Mouse (Mus musculus): ENCODE measurements around the gene Clip3. TPM values are rescaled to one million over a fixed set of nuclear protein-coding genes. Genes with fewer than 3 reads are reported as not detected.

Gene Clip3
- polyA plus RNA-seq, 1 experiment from 2014 or later = 41.4 TPM

DNA sequence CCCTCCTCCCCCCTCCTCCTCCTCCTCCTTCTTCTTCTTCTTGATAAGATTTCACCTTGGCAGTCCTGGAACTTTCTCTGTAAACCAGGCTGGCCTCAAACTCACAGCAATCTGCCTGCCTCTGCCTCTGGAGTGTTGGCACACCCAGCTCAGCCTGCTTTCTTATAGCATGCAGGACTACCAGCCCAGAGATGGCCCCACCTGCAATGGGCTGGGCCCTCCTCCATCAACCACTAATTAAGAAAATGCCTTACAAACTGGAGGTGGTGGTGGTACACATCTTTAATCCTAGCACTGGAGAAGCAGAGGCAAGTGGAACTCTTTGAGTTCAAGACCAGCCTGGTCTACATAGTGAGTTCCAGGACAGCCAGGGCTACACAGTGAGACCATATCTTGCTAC, 34.9 kb downstream of the Clip3 start:
- DNase-seq (ENCODE audit: low spot score) (no peak), ATAC-seq (replicated peaks; ENCODE audit: low FRiP score, low TSS enrichment, low read depth) (no peak)
- Histone ChIP-seq H3K4me3 (ENCODE audit: low read depth, low read length) (no peak overlapping the region), H3K4me2 (ENCODE audit: low read length) (no peak overlapping the region), H3K9me3 (ENCODE audit: control insufficient read depth, low read length) (no peaks in the 10 kb centered on the region), H3K27ac (ENCODE audit: low read depth) (no peak overlapping the region), H3K9ac (ENCODE audit: low read length) (no peak overlapping the region), H3K27me3 (replicated peaks; ENCODE audit: control insufficient read depth, insufficient read depth, low read length) (no peaks in the 10 kb centered on the region), H3K36me3 (ENCODE audit: control insufficient read depth, insufficient read depth, low read length) (no peaks in the 10 kb centered on the region), H3K4me1 (replicated peaks; ENCODE audit: control insufficient read depth, insufficient read depth, low read length) (peaks cover 6% of the 10 kb centered on the region; the same call in 1 of the 2 replicates)

DNA sequence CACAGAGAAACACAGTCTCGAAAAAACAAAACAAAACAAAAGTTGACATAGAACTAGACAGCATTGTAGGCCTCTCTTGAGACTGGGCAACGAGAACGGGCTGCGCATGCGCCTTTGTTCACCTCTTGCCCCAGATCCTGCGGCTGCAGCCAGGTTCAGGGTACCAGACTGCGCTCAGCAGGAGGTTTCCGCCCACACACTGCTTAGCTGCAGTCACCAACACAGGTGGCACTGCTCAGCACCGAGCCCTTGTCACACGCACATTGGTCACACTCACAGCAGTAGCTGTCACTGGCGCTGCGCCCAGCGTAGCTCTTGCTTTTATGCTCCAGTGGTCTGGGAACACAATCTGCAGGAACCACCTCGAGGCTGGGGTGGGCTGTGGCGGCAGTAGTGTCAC, 35.6 kb downstream of the Clip3 start:
- Histone ChIP-seq H3K9ac (ENCODE audit: low read length) (no peak overlapping the region), H3K36me3 (ENCODE audit: control insufficient read depth, insufficient read depth, low read length) (no peaks in the 10 kb centered on the region), H3K9me3 (ENCODE audit: control insufficient read depth, low read length) (no peaks in the 10 kb centered on the region), H3K4me1 (replicated peaks; ENCODE audit: control insufficient read depth, insufficient read depth, low read length) (peaks cover 6% of the 10 kb centered on the region; the same call in 1 of the 2 replicates), H3K4me3 (ENCODE audit: low read depth, low read length) (no peak overlapping the region), H3K27me3 (replicated peaks; ENCODE audit: control insufficient read depth, insufficient read depth, low read length) (0 out of 2 replicates have a peak, but pooled peaks cover 1% of the 10 kb centered on the region), H3K4me2 (ENCODE audit: low read length) (no peak overlapping the region), H3K27ac (ENCODE audit: low read depth) (no peak overlapping the region)
- ATAC-seq (replicated peaks; ENCODE audit: low FRiP score, low TSS enrichment, low read depth) = no peak
- no peak for DNase-seq (ENCODE audit: low spot score)
- 66% methylated on average over 15 of the region's 15 CpGs for WGBS

DNA sequence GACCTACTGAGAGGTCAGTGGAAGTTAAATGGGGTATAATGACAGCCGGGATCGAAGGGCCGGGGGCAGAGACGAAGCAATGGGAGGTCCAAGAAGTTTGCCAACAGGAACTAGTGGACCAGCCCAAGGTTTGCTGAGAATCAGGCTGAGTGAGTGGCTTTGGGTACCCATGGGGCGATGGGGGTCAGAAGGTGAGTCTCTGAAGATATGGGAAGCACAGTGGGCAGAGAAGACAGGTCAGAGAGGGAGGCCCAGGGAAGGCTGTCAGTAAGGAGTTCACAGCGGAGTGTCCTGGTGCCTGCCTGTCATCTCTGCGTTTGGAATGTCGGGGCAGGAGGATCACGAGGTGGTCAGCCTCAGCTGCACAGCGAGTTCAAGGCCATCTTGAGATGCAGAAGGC, 36.9 kb downstream of the Clip3 start:
- Histone ChIP-seq H3K27me3 (replicated peaks; ENCODE audit: control insufficient read depth, insufficient read depth, low read length) (0 out of 2 replicates have a peak, but pooled peaks cover 4% of the 10 kb centered on the region), H3K4me3 (ENCODE audit: low read depth, low read length) (no peak overlapping the region), H3K9me3 (ENCODE audit: control insufficient read depth, low read length) (no peaks in the 10 kb centered on the region), H3K9ac (ENCODE audit: low read length) (no peak overlapping the region), H3K4me2 (ENCODE audit: low read length) (no peak overlapping the region), H3K27ac (ENCODE audit: low read depth) (no peak overlapping the region), H3K4me1 (replicated peaks; ENCODE audit: control insufficient read depth, insufficient read depth, low read length) (peaks cover 1% of the 10 kb centered on the region), H3K36me3 (ENCODE audit: control insufficient read depth, insufficient read depth, low read length) (no peaks in the 10 kb centered on the region)
- 46% methylated on average over 10 of the region's 10 CpGs for WGBS
- ATAC-seq (replicated peaks; ENCODE audit: low FRiP score, low TSS enrichment, low read depth) (no peak), DNase-seq (ENCODE audit: low spot score) (no peak)

DNA sequence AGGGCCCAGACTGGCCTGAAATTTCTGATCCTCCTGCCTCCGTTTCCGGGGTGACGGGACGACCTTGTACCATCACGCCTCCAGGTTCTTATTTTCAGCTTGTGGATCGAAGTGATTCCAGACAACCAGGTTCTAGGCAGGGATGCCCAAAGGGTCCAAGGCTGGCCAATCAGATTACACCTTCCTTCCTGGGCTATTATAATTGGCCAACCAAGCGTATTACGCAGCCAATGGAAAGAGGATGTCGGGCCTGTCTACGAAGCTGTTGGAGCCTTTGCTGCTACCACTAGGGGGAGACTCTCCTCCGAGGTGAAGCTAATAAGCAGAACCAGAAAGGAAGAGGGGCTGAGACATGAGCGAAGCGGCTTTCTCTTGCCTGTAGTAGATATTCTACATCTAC, 40.4 kb downstream of the Clip3 start:
- DNase-seq (ENCODE audit: low spot score) = peak; percentile 74
- H3K9me3 ChIP-seq (ENCODE audit: control insufficient read depth, low read length) = no peaks in the 10 kb centered on the region
- ATAC-seq (replicated peaks; ENCODE audit: low FRiP score, low TSS enrichment, low read depth) = peak; percentile 73
- WGBS = 10% methylated on average over 13 of the region's 13 CpGs
- H3K36me3 ChIP-seq (ENCODE audit: control insufficient read depth, insufficient read depth, low read length) = no peaks in the 10 kb centered on the region
- peaks cover 5% of the 10 kb centered on the region for H3K4me1 ChIP-seq (replicated peaks; ENCODE audit: control insufficient read depth, insufficient read depth, low read length)
- H3K4me3 ChIP-seq (ENCODE audit: low read depth, low read length) = no peak overlapping the region
- no peak overlapping the region for H3K27ac ChIP-seq (ENCODE audit: low read depth)
- H3K4me2 ChIP-seq (ENCODE audit: low read length) = peak overlapping the region; percentile 16; the same call in 1 of the 2 replicates
- no peak overlapping the region for H3K9ac ChIP-seq (ENCODE audit: low read length)
- peaks cover 27% of the 10 kb centered on the region for H3K27me3 ChIP-seq (replicated peaks; ENCODE audit: control insufficient read depth, insufficient read depth, low read length)

DNA sequence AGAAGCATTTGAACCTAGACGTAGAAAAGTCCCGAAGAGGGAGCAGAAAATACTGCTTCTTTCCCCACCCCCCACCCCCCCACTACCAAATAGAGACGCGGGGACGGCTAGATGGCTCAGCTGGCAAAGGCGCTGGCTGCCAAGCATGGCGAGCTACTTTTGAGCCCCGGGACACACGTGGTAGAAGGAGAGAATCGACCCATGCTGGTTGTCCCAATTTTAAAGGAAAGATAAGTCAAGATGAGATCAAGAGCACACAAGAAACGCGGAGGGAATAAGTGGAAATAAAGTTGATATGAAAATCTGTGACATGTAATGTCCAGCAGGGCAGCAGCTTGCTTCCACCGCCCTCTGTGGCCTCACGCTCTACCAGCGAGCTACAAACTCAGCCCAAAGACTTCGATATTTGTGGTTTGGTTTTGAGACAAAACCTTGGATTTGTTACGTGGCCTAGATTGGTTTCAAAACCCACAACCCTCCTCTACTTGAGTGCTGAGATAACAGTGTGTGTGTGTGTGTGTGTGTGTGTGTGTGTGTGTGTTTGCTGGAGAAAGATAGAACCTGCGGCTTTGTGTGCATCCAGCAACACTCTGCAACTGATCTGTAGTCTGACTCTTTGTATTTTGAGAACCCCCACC, 41.2 kb downstream of the Clip3 start:
- H3K27ac ChIP-seq (ENCODE audit: low read depth) = no peak overlapping the region
- DNase-seq (ENCODE audit: low spot score) (no peak), ATAC-seq (replicated peaks; ENCODE audit: low FRiP score, low TSS enrichment, low read depth) (no peak)
- no peaks in the 10 kb centered on the region for H3K9me3 ChIP-seq (ENCODE audit: control insufficient read depth, low read length)
- H3K27me3 ChIP-seq (replicated peaks; ENCODE audit: control insufficient read depth, insufficient read depth, low read length) = peaks cover 27% of the 10 kb centered on the region
- H3K9ac ChIP-seq (ENCODE audit: low read length) = no peak overlapping the region
- no peak overlapping the region for H3K4me3 ChIP-seq (ENCODE audit: low read depth, low read length)
- H3K36me3 ChIP-seq (ENCODE audit: control insufficient read depth, insufficient read depth, low read length) = no peaks in the 10 kb centered on the region
- H3K4me2 ChIP-seq (ENCODE audit: low read length) = no peak overlapping the region
- peaks cover 5% of the 10 kb centered on the region for H3K4me1 ChIP-seq (replicated peaks; ENCODE audit: control insufficient read depth, insufficient read depth, low read length)
- 68% methylated on average over 18 of the region's 18 CpGs for WGBS

DNA sequence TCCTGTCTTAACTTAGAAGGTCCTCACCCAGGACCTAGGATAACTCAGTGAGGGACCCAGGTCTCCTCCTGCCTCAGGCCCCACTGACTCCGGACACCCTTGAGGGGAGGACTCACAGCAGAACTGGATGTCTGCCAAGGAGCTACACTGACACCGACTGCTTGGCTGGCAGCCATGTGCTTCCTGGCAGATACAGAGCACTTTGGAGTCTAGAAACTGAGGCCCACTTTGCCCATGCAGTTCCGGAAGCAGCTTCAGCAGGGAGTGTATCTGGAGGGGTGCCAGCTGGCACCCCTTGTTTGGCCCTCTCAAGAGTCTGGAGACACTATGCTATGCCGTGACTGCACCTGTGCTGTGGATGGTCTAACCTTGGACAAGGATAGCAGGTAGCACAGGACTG, 41.9 kb downstream of the Clip3 start:
- WGBS = 22% methylated on average over 4 of the region's 4 CpGs
- Histone ChIP-seq H3K9ac (ENCODE audit: low read length) (no peak overlapping the region), H3K4me1 (replicated peaks; ENCODE audit: control insufficient read depth, insufficient read depth, low read length) (peaks cover 5% of the 10 kb centered on the region), H3K9me3 (ENCODE audit: control insufficient read depth, low read length) (no peaks in the 10 kb centered on the region), H3K4me2 (ENCODE audit: low read length) (no peak overlapping the region), H3K36me3 (ENCODE audit: control insufficient read depth, insufficient read depth, low read length) (no peaks in the 10 kb centered on the region), H3K4me3 (ENCODE audit: low read depth, low read length) (no peak overlapping the region), H3K27me3 (replicated peaks; ENCODE audit: control insufficient read depth, insufficient read depth, low read length) (peaks cover 27% of the 10 kb centered on the region), H3K27ac (ENCODE audit: low read depth) (no peak overlapping the region)
- ATAC-seq (replicated peaks; ENCODE audit: low FRiP score, low TSS enrichment, low read depth) (no peak; the same call in 1 of the 2 replicates), DNase-seq (ENCODE audit: low spot score) (peak; percentile 59)

DNA sequence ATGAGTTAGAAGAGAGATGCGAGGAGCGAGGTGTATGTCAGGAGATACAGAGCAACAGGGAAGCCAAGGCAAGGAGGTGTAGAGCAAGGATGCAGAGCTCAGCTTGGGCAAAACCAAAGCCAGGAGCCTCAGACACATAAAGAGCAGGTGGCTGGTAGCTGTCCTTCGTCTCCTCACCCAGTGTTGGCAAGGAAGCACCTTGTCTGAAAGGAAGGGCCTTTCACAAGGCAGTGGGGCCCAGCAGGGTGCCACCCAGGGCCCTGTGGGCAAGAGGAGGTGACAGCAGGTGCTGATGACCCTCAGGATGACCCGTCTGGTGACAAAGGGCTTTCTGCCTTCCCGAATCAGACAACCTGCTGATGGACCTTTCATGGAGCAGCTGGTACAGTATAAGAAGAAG, 43.0 kb downstream of the Clip3 start:
- Histone ChIP-seq H3K27me3 (replicated peaks; ENCODE audit: control insufficient read depth, insufficient read depth, low read length) (peaks cover 27% of the 10 kb centered on the region), H3K4me2 (ENCODE audit: low read length) (no peak overlapping the region), H3K9me3 (ENCODE audit: control insufficient read depth, low read length) (no peaks in the 10 kb centered on the region), H3K27ac (ENCODE audit: low read depth) (no peak overlapping the region), H3K9ac (ENCODE audit: low read length) (no peak overlapping the region), H3K4me1 (replicated peaks; ENCODE audit: control insufficient read depth, insufficient read depth, low read length) (peaks cover 5% of the 10 kb centered on the region), H3K4me3 (ENCODE audit: low read depth, low read length) (no peak overlapping the region), H3K36me3 (ENCODE audit: control insufficient read depth, insufficient read depth, low read length) (no peaks in the 10 kb centered on the region)
- ATAC-seq (replicated peaks; ENCODE audit: low FRiP score, low TSS enrichment, low read depth) (no peak), DNase-seq (ENCODE audit: low spot score) (no peak)
- WGBS = 74% methylated on average over 5 of the region's 5 CpGs

DNA sequence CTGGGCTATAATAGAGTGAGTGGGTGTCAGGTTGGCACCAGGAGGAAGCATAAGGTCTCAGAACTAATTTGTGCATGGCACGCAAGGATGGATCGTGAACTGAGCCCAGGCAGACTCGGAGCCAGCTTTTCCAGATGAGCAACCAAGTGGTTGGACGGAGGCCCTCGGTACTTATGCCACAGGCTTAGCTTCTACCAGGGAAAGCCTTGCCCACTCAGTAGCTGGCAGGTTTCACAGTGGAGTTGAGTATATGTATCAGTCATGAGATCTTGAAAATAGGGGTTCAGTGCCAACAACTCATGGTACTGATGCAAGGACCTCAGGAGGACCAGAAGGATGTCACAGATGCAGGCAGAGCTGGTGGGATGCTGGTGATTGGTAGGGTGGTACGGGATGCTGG, 44.2 kb downstream of the Clip3 start:
- no peak overlapping the region for H3K4me3 ChIP-seq (ENCODE audit: low read depth, low read length)
- H3K27me3 ChIP-seq (replicated peaks; ENCODE audit: control insufficient read depth, insufficient read depth, low read length) = peaks cover 27% of the 10 kb centered on the region
- H3K27ac ChIP-seq (ENCODE audit: low read depth) = no peak overlapping the region
- ATAC-seq (replicated peaks; ENCODE audit: low FRiP score, low TSS enrichment, low read depth) (no peak), DNase-seq (ENCODE audit: low spot score) (no peak)
- H3K4me2 ChIP-seq (ENCODE audit: low read length) = no peak overlapping the region
- WGBS = 77% methylated on average over 6 of the region's 6 CpGs
- H3K9ac ChIP-seq (ENCODE audit: low read length) = no peak overlapping the region
- H3K4me1 ChIP-seq (replicated peaks; ENCODE audit: control insufficient read depth, insufficient read depth, low read length) = peaks cover 5% of the 10 kb centered on the region
- H3K9me3 ChIP-seq (ENCODE audit: control insufficient read depth, low read length) = no peaks in the 10 kb centered on the region
- no peaks in the 10 kb centered on the region for H3K36me3 ChIP-seq (ENCODE audit: control insufficient read depth, insufficient read depth, low read length)

DNA sequence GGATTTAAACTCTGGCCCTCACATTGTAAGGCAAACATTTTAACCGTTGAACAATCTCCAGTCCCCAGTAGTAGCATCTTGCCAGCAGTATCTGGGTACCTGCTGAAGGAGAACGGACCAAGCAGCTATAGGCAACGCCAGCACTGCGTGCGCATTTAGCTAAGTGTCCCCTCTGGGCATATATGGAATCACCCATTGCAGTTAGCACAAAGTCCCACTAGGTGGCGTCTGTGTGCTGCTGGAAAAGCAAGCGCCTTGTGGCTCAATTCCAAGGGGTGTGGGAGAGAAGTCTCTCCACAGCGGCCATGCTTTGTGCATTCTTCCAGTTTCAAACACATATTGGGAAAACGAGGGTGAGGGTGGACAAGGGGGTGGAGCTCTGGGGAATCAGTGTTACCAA, 44.9 kb downstream of the Clip3 start:
- H3K4me2 ChIP-seq (ENCODE audit: low read length) = no peak overlapping the region
- 4% methylated on average over 9 of the region's 9 CpGs for WGBS

More for the DNA sequence above, 44.9 kb downstream of the Clip3 start:
- DNase-seq (ENCODE audit: low spot score) (peak; percentile 92), ATAC-seq (replicated peaks; ENCODE audit: low FRiP score, low TSS enrichment, low read depth) (peak; percentile 45; the same call in 1 of the 2 replicates)
- H3K27ac ChIP-seq (ENCODE audit: low read depth) = no peak overlapping the region
- no peak overlapping the region for H3K9ac ChIP-seq (ENCODE audit: low read length)
- H3K36me3 ChIP-seq (ENCODE audit: control insufficient read depth, insufficient read depth, low read length) = no peaks in the 10 kb centered on the region
- peaks cover 27% of the 10 kb centered on the region for H3K27me3 ChIP-seq (replicated peaks; ENCODE audit: control insufficient read depth, insufficient read depth, low read length)
- no peak overlapping the region for H3K4me3 ChIP-seq (ENCODE audit: low read depth, low read length)
- no peaks in the 10 kb centered on the region for H3K9me3 ChIP-seq (ENCODE audit: control insufficient read depth, low read length)
- H3K4me1 ChIP-seq (replicated peaks; ENCODE audit: control insufficient read depth, insufficient read depth, low read length) = peaks cover 5% of the 10 kb centered on the region

Data from intestine, embryonic 14.5 days (tissue).